Mouse (Mus musculus) CH12.LX (cell line): ENCODE data around the gene Fyco1. TPM values are rescaled to one million over a fixed set of nuclear protein-coding genes. Genes with fewer than 3 reads are reported as not detected.
A peak's percentile ranks its signal among the peaks of the same experiment; 100 is the strongest.

ENCODE experiments used
- DNase-seq: peaks from one replicate; pipeline ENCODE4 v3.0.0-alpha.2; 2013; ENCODE audit errors: extremely low read depth
- H3K27ac ChIP-seq: 2 replicates; pipeline ENCODE4 v1.5.1; 2012; ENCODE audit warnings: low read depth, mild to moderate bottlenecking, control low read depth, moderate library complexity; ENCODE audit not compliant: insufficient read depth
- H3K27me3 ChIP-seq: replicated peaks from 2 replicates; pipeline ENCODE3; 2012; ENCODE audit warnings: inconsistent platforms
- H3K36me3 ChIP-seq, 2 experiments: replicated peaks in 1 of 2; 2 replicates each; pipeline versions ENCODE3 to v1.6.1; 2012; ENCODE audit warnings: inconsistent platforms in 1 of 2, low read length in 1 of 2, mild to moderate bottlenecking in 1 of 2, mixed read lengths in 1 of 2, moderate library complexity in 1 of 2; ENCODE audit not compliant: control insufficient read depth in 1 of 2, insufficient read depth in 1 of 2
- H3K4me1 ChIP-seq, 2 experiments: 2 replicates each; pipeline ENCODE4 v1.6.1; 2012; ENCODE audit warnings: inconsistent platforms in 1 of 2, moderate library complexity in 1 of 2; ENCODE audit not compliant: insufficient read depth in 2 of 2, control insufficient read depth in 1 of 2
- H3K4me2 ChIP-seq: 2 replicates; pipeline ENCODE4 v1.6.1; 2012; ENCODE audit warnings: low read depth, mild to moderate bottlenecking, control low read depth; ENCODE audit not compliant: poor library complexity, insufficient read depth, severe bottlenecking
- H3K4me3 ChIP-seq, 3 experiments: fragments of 150-350 bp in 1 of 3; sonication (generic) in 1 of 3; replicated peaks in 1 of 3; 2 replicates each; pipeline versions ENCODE3 to v1.5.1; 2011 to 2012; ENCODE audit warnings: low read depth in 2 of 3, low read length in 2 of 3, mild to moderate bottlenecking in 2 of 3, moderate library complexity in 2 of 3, control low read depth in 1 of 3, improper control_type of control experiment in 1 of 3, inconsistent platforms in 1 of 3, mixed read lengths in 1 of 3; ENCODE audit not compliant: poor library complexity in 1 of 3
- H3K79me2 ChIP-seq: replicated peaks from 2 replicates; pipeline ENCODE4 v1.6.1; 2012; ENCODE audit warnings: mild to moderate bottlenecking, moderate library complexity; ENCODE audit not compliant: control insufficient read depth, poor library complexity, insufficient read depth, severe bottlenecking; ENCODE audit errors: extremely low read depth
- H3K9ac ChIP-seq: 2 replicates; pipeline ENCODE4 v1.6.1; 2012; ENCODE audit warnings: low read depth, mild to moderate bottlenecking, control low read depth, moderate library complexity; ENCODE audit not compliant: insufficient read depth
- H3K9me3 ChIP-seq: replicated peaks from 2 replicates; pipeline ENCODE3; 2012; ENCODE audit warnings: low read length, inconsistent platforms, mixed read lengths
- ELF1 ChIP-seq: IDR thresholded peaks from 2 replicates; pipeline ENCODE4 v1.6.1; 2014; ENCODE audit warnings: low read depth, mild to moderate bottlenecking, inconsistent platforms, low read length, improper control_type of control experiment
- EP300 ChIP-seq: IDR thresholded peaks from 2 replicates; pipeline ENCODE4 v1.6.1; 2011; ENCODE audit warnings: low read length, improper control_type of control experiment
- ETS1 ChIP-seq: conservative IDR thresholded peaks from 2 replicates; pipeline ENCODE4 v1.6.1; 2012; ENCODE audit warnings: low read depth, mild to moderate bottlenecking, inconsistent platforms, low read length, improper control_type of control experiment, moderate library complexity
- GABPA ChIP-seq: IDR thresholded peaks from 2 replicates; pipeline ENCODE4 v1.6.1; 2012; ENCODE audit warnings: low read depth, low read length, improper control_type of control experiment, inconsistent platforms; ENCODE audit not compliant: insufficient replicate concordance
- HCFC1 ChIP-seq: IDR thresholded peaks from 2 replicates; pipeline ENCODE4 v1.6.1; 2012; ENCODE audit warnings: low read depth, mild to moderate bottlenecking, inconsistent platforms, low read length, improper control_type of control experiment
- IRF4 ChIP-seq: IDR thresholded peaks from 2 replicates; pipeline ENCODE4 v1.6.1; 2014; ENCODE audit warnings: low read depth, mild to moderate bottlenecking, inconsistent platforms, low read length, improper control_type of control experiment
- JUN ChIP-seq: IDR thresholded peaks from 2 replicates; pipeline ENCODE4 v1.6.1; 2011; ENCODE audit warnings: low read depth, mild to moderate bottlenecking, low read length, improper control_type of control experiment, moderate library complexity; ENCODE audit not compliant: insufficient read depth
- MAFK ChIP-seq: IDR thresholded peaks from 2 replicates; pipeline ENCODE4 v1.6.1; 2011; ENCODE audit warnings: low read length, improper control_type of control experiment; ENCODE audit not compliant: insufficient replicate concordance
- MAX ChIP-seq: IDR thresholded peaks from 2 replicates; pipeline ENCODE4 v1.6.1; 2011; ENCODE audit warnings: low read length, improper control_type of control experiment
- MAZ ChIP-seq: IDR thresholded peaks from 2 replicates; pipeline ENCODE4 v1.6.1; 2012; ENCODE audit warnings: low read depth, mild to moderate bottlenecking, inconsistent platforms, low read length, improper control_type of control experiment, moderate library complexity
- MYC ChIP-seq: IDR thresholded peaks from 2 replicates; pipeline ENCODE4 v1.6.1; 2011; ENCODE audit warnings: low read depth, mild to moderate bottlenecking, improper control_type of control experiment, low read length
- POLR2A ChIP-seq: IDR thresholded peaks from 2 replicates; pipeline ENCODE4 v1.6.1; 2011; ENCODE audit warnings: low read depth, mild to moderate bottlenecking, improper control_type of control experiment, low read length
- POLR2AphosphoS2 ChIP-seq: IDR thresholded peaks from 2 replicates; pipeline ENCODE4 v1.6.1; 2011; ENCODE audit warnings: low read depth, low read length, improper control_type of control experiment
- RCOR1 ChIP-seq: conservative IDR thresholded peaks from 2 replicates; pipeline ENCODE4 v1.6.1; 2012; ENCODE audit warnings: low read depth, mild to moderate bottlenecking, inconsistent platforms, low read length, improper control_type of control experiment
- SMC3 ChIP-seq: IDR thresholded peaks from 2 replicates; pipeline ENCODE4 v1.6.1; 2011; ENCODE audit warnings: low read depth, low read length, improper control_type of control experiment
- TCF12 ChIP-seq: IDR thresholded peaks from 2 replicates; pipeline ENCODE4 v1.6.1; 2014; ENCODE audit warnings: low read depth, mild to moderate bottlenecking, inconsistent platforms, low read length, improper control_type of control experiment
- USF1 ChIP-seq: IDR thresholded peaks from 2 replicates; pipeline ENCODE4 v1.6.1; 2014; ENCODE audit warnings: low read depth, mild to moderate bottlenecking, inconsistent platforms, low read length, improper control_type of control experiment
- USF2 ChIP-seq: conservative IDR thresholded peaks from 2 replicates; pipeline ENCODE4 v1.6.1; 2011; ENCODE audit warnings: low read depth, low read length, improper control_type of control experiment
- ZC3H11A ChIP-seq: IDR thresholded peaks from 2 replicates; pipeline ENCODE4 v1.6.1; 2012; ENCODE audit warnings: low read depth, mild to moderate bottlenecking, inconsistent platforms, low read length, improper control_type of control experiment
- ZKSCAN1 ChIP-seq: IDR thresholded peaks from 2 replicates; pipeline ENCODE4 v1.6.1; 2012; ENCODE audit warnings: low read depth, inconsistent platforms, low read length, improper control_type of control experiment, borderline replicate concordance
- ZNF384 ChIP-seq: IDR thresholded peaks from 2 replicates; pipeline ENCODE4 v1.6.1; 2012; ENCODE audit warnings: low read depth, low read length, improper control_type of control experiment, inconsistent platforms
- dilution Hi-C: fragments of 300-500 bp; cut with MboI; formaldehyde crosslinking; loops from 2 replicates; pipeline ENCODE4 v1.14.3; 2020; ENCODE audit warnings: low sequenced_read_pairs; ENCODE audit not compliant: extremely low pct_unique_long_range_greater_than_20kb, extremely low pct_ligation_motif_present
- in situ Hi-C: fragments of 300-500 bp; cut with MboI; formaldehyde crosslinking; loops from 3 replicates; pipeline ENCODE4 v1.14.3; 2019; ENCODE audit warnings: low sequenced_read_pairs, low pct_ligation_motif_present, low pct_unique_long_range_greater_than_20kb, mixed read lengths
- polyA plus RNA-seq: library from polyadenylated mRNA; unstranded; fragments of >175 nt; gene quantifications from 2 replicates; pipeline ENCODE4 v1.2.1, GENCODE M21; 2012; ENCODE audit warnings: low read depth; ENCODE audit not compliant: insufficient read length
- total RNA-seq, 2 experiments: library from RNA; depleted of rRNA; stranded (reverse); fragments of 300-350 nt in 1 of 2; fragments of >200 nt in 1 of 2; gene quantifications; 2 replicates each; pipeline ENCODE4 v1.2.3; 2012 to 2014

Gene Fyco1
- total and polyA plus RNA-seq, 3 experiments, result 2.1 to 10.2 (median 6.0) TPM

DNA sequence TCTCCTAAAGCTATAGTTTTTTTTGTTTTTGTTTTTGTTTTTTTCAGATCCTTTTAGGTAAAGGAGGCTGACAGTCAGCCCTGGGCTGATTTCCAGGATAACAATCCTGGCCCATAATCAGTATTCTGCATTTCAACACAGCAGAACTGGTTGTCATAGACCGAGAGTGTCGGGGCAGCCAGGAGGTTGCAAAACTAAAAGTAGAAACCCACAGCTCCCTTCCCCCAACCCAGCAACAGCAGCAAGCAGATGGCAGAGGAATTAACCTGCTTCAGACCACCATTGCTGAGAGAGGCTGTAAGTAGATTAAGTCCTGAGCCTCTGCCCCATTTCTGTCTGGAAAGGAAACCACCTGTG is 1.0 kb downstream of the Fyco1 start (continued):
- TF ChIP-seq MAX, result peak; percentile 68; the same call in 1 of the 2 replicates
- TF ChIP-seq POLR2A, result no peak
- TF ChIP-seq EP300, result no peak; the same call in 1 of the 2 replicates
- TF ChIP-seq HCFC1, result no peak
- TF ChIP-seq USF2, result no peak

- Histone ChIP-seq H3K9ac (peak overlapping the region; percentile 98), H3K36me3 (peaks cover 0 to 4% of the 10 kb centered on the region in 2 experiments), H3K79me2 (peaks cover 29% of the 10 kb centered on the region), H3K4me2 (peak overlapping the region; percentile 98), H3K27ac (peak overlapping the region; percentile 88), H3K9me3 (no peaks in the 10 kb centered on the region)
- DNase-seq, result no peak
- in situ Hi-C loops, result no loop called here
- TF ChIP-seq GABPA (no peak), ETS1 (no peak), USF1 (no peak), EP300 (no peak), HCFC1 (no peak), ELF1 (no peak), MAFK (no peak), POLR2AphosphoS2 (no peak), ZKSCAN1 (no peak), IRF4 (no peak), TCF12 (no peak), SMC3 (no peak), RCOR1 (no peak), MYC (no peak), ZNF384 (no peak), MAX (no peak), MAZ (no peak), ZC3H11A (no peak), JUN (no peak)
- TF ChIP-seq, all 38 proteins: peak for 0
- dilution Hi-C loops, result no loop called here
- peaks cover 16 to 53% of the 10 kb centered on the region in 2 experiments for H3K4me1 ChIP-seq
- H3K4me3 ChIP-seq, result peak overlapping the region; percentile 41 to 83 (median 78)
- H3K27me3 ChIP-seq, result no peaks in the 10 kb centered on the region
Observed at GRCm38 (mm10) chr9:123849976-123850695, 1.6 kb downstream of the Fyco1 start.
